Mouse (Mus musculus): ENCODE results near the gene Ppp4r1.
A peak's percentile ranks its signal among the peaks of the same experiment; 100 is the strongest.

DNA sequence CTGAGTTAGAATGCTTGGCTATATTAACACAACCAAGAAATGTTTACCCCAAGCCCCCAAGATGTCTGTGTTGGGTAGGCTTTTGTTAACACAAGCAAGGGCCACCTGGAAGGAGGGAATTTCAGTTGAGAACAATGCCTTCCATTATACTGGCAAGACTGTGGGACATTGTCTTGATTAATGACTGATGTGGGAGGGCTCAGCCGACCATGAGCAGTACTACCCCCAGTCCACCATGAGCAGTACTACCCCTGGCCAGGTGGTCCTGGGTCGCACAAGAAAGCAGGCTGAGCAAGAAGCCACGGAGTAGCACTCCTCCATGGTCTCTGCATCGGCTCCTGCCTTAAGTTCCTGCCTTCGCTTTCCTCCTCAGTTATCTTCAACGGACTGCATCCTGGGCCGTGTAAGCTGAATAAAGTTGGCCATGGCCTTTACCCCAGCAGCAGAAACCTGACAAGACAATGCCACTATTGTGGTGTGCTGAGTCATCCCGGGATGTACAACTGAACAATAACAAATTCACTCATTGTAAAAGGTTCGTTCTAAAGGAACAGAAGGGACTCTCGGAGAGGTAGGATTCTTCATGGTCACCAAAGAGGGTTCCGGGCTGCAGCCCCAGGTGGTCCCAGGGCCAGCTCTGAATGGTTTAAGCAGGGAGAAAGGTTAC, 38.6 kb upstream of the Ppp4r1 start:
- no peak for TF ChIP-seq CTCF (conservative IDR thresholded peaks at IDR 0.05; ENCODE audit: low read length)
- TF ChIP-seq NANOG (IDR thresholded peaks at IDR 0.05; ENCODE audit: borderline replicate concordance, low read length) = peak; percentile 30; the same call in 1 of the 2 replicates
